Mouse (Mus musculus) brain, embryonic 18.5 days (tissue): Measurements from ENCODE around the gene Brd3.

Experiments used
- DNase-seq: peaks from one replicate; pipeline ENCODE4 v3.0.0-alpha.2; 2012; ENCODE audit warnings: low read depth, low spot score

The Brd3 gene

GRCm38 (mm10) chr2:27401544-27401943 lies 105.9 kb downstream of the Brd3 start:
- no peak for DNase-seq

DNA sequence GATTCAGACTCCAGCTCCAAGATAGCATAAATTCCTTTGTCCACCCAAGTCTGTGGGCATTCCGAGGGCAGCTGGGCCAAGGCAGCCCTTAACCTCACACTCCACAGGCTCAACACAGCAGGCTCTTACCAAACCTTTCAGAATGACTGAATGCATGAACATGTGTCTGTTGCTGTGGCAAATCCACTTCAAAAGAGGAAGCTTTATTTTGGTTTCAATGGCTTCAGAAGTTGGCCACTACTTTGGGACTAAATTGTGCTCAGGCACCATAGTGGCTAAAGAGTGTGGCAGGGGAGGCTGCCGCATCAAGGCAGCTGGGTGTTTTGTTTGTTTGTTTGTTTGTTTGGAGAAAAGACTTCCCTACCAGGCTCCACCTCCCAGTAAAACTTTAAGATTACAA lies 107.4 kb downstream of the Brd3 start:
- no peak for DNase-seq

DNA sequence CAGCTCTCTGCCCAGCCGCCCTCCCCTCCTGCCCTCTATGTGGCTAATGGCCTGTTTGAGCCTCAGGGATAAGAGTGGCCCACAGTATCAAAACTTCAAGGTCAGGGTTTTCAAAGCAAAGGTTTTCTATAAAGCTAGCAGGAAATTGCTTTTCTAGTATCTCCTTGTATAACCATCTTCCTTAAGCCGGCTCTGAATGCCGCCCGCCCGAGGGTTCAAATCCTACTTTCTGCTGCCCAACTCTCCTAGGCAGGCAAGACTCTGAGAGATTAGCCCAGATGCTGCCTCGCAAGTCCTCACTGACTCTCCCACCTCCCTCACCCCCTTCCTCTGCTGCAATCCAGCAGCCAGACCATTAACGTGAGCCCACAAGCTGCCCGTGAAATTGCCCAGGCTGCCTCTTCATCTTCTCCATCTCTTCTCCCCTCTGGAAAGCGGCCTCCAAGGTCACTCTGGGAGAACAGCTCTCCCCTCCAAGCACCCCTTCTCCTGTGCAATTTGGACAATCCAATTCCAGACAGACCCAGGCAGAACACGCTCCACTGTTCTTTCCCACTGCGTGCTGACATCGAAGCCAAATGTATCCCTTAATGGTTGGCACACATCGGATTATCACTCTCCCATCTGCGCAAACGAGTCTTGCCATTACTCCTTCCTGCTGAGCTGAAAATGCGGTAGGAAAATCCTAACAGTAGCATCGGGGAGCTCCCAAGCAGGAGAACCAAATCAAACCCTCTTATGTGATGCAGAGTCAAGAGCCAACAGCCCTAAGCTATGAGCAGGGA lies 110.6 kb downstream of the Brd3 start:
- DNase-seq, result no peak
